Mouse (Mus musculus): ENCODE results near the gene Bckdhb. TPM values are rescaled to one million over a fixed set of nuclear protein-coding genes. Genes with fewer than 3 reads are reported as not detected.
A peak's percentile ranks its signal among the peaks of the same experiment; 100 is the strongest.

The Bckdhb gene
- total RNA-seq (2021): 10 to 100 TPM; 37.8 to 40.6 TPM
- long read RNA-seq, experiment 1, transcript Bckdhb-206 (11 exons, 1,477 nt): major isoform, 29 of 41 reads
- long read RNA-seq, experiment 1, partial matches to known transcripts: 4 of 41 reads
- long read RNA-seq, experiment 1, other reads (novel, unspliced or antisense): 8 of 41 reads
- long read RNA-seq, experiment 2, transcript Bckdhb-206 (11 exons, 1,477 nt): major isoform, 41 of 61 reads
- long read RNA-seq, experiment 2, partial matches to known transcripts: 10 of 61 reads
- long read RNA-seq, experiment 2, other reads (novel, unspliced or antisense): 10 of 61 reads

DNA sequence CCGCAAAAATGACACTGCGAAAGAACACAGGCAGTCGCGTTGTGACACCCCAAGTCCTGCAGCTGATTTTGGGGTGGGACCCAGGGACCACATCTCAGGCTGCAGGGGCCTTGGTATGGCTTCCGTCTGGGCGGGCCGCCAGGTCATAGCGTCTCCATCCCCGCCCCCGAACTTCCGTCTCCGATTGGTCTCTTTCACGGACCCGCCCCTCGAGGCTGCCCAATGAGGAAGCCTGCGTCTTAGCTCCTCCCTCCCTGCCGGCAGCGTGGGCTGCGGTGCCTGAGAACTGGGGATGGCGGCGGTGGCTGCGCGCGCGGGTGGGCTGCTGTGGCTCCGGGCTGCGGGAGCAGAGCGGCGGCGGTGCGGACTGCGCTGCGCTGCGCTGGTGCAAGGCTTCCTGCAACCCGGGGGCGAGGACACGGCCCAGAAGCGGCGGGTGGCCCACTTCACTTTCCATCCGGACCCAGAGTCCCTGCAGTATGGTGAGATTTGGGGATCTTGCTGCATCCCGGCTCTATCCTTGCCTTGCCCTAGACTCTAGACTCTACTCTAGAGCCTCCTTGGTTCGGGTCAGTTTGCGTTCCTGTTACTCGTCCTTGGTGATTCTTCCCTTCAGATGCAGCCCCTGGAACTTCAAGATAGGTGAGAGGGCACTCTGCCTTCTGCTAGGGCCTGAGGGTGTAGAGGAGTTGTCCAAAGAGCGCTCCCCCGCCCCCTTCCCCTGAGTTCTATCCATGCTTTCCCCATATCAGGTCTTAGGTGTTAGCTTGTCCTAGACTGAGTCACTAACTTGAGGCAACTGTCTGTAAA lies at the start of gene Bckdhb:
Gene Bckdhb, plus strand, starts transcription at position 268 of the 810 bp plus-strand sequence.
- TF ChIP-seq CTCF (conservative IDR thresholded peaks at IDR 0.05): no peak
- Histone ChIP-seq H3K4me3 (peak within 1 kb of the TSS; percentile 73), H3K27ac (peak within 1 kb of the TSS; percentile 90)
- DNase-seq (ENCODE audit: low spot score in 2 of 2): peak; percentile 98 to 99

DNA sequence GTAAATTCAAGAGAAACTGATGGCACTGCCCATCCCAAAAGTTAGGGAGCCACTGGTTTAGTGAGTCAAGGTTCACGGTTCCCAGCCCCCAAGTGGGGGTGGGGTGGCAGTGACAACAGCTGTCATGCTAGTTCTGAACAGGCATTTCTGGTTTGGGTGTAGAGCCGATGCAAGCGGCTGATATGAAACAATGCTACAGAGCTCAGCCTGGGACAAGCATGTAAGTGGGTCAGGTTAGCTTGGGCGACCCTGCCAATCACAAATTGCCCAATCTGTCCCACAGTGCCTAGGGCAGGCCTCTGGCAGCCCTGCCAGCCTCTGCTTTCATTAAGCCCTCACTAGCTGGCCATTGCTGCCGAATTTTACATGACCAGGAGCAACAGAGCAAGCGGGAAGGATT lies 42.8 kb upstream of the Bckdhb start:
- Histone ChIP-seq H3K4me3 (no peak overlapping the region), H3K27ac (no peak overlapping the region)
- no peak for DNase-seq (ENCODE audit: low spot score in 2 of 2)
- TF ChIP-seq CTCF (conservative IDR thresholded peaks at IDR 0.05): no peak

DNA sequence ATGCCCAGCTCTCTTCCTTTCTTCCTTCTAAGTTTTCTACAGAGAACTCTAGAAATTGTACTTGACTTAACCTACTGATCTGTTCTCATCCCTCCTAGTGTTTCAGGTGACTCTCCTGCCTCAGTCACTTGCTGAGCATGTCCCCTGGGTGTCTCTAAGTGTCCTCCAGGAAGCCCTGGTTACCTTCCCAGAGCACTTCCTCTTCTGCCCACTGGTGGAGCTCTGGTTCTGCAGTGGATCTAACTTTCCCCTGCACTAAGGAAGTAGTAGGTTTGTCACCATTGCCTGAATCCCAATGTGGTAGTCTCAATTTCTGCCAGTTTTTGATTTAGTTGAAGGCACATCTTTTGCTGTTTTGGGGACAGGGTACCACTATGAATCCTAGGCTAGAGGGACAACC lies 38.8 kb upstream of the Bckdhb start:
- Histone ChIP-seq H3K4me3 (no peak overlapping the region), H3K27ac (no peak overlapping the region)
- DNase-seq (ENCODE audit: low spot score in 2 of 2): no peak
- TF ChIP-seq CTCF (conservative IDR thresholded peaks at IDR 0.05): peak; percentile 34

DNA sequence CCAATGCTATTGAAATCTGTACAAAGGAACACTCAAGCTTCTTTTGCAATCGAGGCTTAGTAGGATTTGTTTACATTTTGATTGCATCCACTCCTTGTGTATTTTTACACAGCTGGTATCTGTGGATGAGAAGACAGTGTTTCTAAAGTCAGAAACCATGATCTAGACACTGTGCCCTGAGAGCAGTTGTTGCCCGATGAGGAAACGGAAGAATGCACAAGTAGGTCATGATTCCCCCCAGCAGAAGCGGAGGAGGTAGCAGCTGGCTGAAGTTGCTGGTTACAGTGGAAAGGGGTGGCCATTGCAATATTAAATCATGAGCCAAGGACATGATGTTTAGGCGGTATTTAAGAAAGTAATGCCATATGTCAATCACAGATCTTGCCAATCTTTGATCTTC lies 36.7 kb upstream of the Bckdhb start:
- no peak for TF ChIP-seq CTCF (conservative IDR thresholded peaks at IDR 0.05)
- H3K4me3 ChIP-seq: no peak overlapping the region
- no peak for DNase-seq (ENCODE audit: low spot score in 2 of 2)
- no peak overlapping the region for H3K27ac ChIP-seq

DNA sequence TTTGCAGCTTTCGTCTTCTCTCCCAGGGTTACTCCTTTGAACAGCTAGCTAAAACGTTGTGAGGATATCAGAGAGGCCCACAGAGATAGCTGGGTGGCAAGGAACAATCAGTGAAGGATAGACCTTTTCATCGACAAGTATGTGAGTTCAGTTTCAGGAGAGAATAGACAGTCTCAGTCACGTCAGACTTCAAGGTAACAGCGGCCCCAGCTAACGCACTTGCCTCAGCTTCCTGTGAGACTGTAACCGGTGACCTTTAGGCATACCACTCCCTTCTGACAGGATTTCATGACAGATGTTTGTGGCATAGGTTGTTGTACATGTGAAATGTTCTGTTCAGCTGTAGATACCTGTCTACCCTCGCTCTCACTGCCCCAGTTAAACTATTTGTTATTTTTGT lies 31.9 kb upstream of the Bckdhb start:
- no peak for TF ChIP-seq CTCF (conservative IDR thresholded peaks at IDR 0.05)
- no peak overlapping the region for H3K27ac ChIP-seq
- DNase-seq (ENCODE audit: low spot score in 2 of 2): no peak
- H3K4me3 ChIP-seq: no peak overlapping the region

DNA sequence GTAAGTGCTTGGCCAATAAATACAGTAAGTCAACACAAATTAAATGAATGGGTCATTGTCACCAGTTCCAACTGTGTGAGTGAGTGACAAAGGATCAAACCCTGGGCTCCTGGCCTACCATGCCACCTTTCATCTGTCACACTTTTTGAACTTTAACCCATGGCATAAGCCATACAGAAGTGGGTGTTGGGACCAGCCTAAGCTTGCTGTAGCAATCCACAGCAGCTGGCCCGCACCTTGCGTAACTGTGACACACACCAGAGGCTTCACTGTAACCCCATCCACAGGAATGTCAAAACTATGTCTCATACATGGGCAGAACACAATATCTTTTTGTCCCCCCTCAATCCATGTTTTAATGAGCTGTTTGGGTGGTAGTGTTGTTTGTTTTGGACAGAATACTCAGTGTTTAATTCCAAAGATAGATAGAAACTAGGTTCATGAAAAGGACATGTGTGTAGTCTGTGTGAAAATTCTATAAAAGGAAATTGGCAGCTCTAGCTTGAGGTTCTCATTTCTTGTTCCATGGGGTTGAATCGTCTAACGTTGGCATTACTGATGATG lies 31.1 kb upstream of the Bckdhb start:
- no peak overlapping the region for H3K4me3 ChIP-seq
- no peak for DNase-seq (ENCODE audit: low spot score in 2 of 2)
- no peak overlapping the region for H3K27ac ChIP-seq
- no peak for TF ChIP-seq CTCF (conservative IDR thresholded peaks at IDR 0.05)

DNA sequence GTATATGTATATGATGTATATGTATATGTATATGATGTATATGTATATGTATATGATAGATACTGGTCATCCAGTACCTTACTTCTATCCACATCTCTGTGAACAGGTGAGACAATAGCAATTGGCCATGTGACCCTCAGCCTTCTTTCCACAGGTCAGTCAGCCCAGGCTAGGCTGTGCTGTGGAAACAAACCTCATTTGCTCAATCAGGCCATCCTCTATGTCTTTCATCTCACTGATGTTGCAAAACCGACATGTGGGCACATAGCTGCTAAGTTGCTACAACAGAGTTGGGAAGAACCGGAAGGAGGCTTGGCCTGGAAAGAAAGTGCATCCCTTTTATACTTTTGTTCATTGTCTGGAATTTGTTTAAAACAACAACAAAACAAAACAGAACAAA lies 22.9 kb upstream of the Bckdhb start:
- Histone ChIP-seq H3K27ac (no peak overlapping the region), H3K4me3 (no peak overlapping the region)
- TF ChIP-seq CTCF (conservative IDR thresholded peaks at IDR 0.05): no peak
- DNase-seq (ENCODE audit: low spot score in 2 of 2): no peak

DNA sequence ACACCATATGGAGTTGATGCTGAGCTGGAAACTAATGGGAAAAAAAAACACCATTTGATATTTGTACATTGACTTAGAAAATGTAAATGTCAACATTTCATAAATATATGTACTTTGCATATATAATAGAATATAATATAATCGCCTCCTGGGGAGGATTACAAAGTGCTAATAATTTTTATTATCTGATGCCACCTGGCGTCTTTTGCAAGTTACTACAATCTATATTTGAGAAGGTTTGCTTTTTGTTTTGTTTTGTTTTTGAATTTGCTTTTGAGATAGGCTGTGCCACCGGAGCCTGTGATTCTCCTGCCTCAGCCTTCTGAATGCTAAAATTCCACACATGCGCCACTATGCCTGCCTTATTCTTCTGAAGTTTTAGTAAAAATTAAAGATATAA lies 19.1 kb upstream of the Bckdhb start:
- H3K4me3 ChIP-seq: no peak overlapping the region
- no peak for DNase-seq (ENCODE audit: low spot score in 2 of 2)
- no peak overlapping the region for H3K27ac ChIP-seq
- TF ChIP-seq CTCF (conservative IDR thresholded peaks at IDR 0.05): peak; percentile 79

DNA sequence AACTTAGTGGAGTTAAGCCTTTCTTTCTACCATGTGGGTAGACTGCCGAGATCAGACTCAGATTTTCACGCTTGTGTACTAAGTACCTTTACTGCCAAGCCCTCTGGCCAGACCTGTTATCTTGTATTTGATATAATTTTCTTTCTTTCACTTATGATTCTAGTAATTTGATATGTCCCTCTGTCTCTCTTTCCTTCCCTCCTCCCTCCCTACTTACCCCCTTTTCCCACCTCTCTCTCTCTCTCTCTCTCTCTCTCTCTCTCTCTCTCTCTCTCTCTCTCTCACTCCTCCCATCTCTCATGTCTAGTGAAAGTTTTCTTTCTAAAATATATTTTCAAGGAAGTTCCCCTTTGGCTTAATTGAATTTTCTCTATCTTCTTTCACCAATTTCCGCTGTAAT lies 17.9 kb upstream of the Bckdhb start:
- DNase-seq (ENCODE audit: low spot score in 2 of 2): no peak
- TF ChIP-seq CTCF (conservative IDR thresholded peaks at IDR 0.05): no peak
- H3K27ac ChIP-seq: no peak overlapping the region
- no peak overlapping the region for H3K4me3 ChIP-seq

DNA sequence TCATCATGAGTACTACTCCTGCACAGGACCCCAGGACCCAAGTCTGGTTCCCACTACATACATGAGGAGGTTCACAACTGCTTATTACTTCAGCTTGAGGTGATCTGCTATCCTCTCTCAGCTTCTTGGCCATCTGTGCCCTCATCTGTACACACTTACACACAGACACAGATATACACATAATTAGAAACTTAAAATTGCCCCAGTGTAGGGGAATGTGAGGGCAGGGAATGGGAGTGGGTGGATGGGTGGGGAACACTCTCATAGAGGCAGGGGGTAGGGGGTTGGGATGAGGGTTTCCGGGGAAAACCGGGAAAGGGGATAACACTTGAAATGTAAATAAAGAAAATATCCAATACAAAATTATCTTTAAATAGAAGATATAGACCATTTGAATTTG lies 15.1 kb upstream of the Bckdhb start:
- no peak overlapping the region for H3K27ac ChIP-seq
- no peak for TF ChIP-seq CTCF (conservative IDR thresholded peaks at IDR 0.05)
- H3K4me3 ChIP-seq: no peak overlapping the region
- DNase-seq (ENCODE audit: low spot score in 2 of 2): no peak

DNA sequence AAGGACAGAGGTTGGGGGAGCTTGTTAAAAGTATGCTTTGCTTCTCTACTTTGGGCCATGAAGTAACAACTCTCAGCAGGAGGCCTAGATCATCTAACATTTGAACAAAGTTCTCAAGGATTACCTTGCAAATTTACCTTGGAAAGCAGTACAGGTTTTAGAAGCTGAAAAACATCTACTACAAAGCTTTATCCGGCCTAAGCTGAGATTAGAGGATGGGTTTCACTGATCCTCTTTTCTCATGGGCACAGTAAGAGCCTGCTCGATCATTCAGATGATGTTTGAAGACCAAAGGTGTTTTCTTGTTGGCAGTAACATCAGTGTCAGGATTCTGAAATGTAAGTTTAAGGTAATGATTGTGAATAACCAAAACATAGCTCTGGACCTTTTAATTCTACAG lies 14.0 kb upstream of the Bckdhb start:
- Histone ChIP-seq H3K27ac (no peak overlapping the region), H3K4me3 (no peak overlapping the region)
- TF ChIP-seq CTCF (conservative IDR thresholded peaks at IDR 0.05): no peak
- DNase-seq (ENCODE audit: low spot score in 2 of 2): no peak

DNA sequence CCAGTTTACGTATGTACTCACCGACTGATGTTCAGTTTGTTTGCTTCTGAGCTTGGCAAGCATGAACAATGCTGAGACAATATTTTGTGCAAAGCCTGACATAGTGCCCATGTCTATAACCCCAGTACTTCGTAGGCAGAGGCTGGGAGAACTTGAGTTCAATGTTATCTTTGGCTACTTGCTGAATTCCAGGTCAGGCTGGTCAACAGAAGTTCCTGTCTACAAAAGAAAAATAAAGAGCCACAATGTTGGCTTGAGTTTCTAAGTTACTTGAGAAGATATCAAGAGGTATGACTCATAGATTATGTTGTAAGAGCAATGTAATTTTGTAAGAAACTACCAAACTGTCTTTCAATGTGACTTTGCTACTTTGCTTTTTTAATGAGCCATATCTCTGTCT lies 2.9 kb upstream of the Bckdhb start:
- no peak for TF ChIP-seq CTCF (conservative IDR thresholded peaks at IDR 0.05)
- no peak overlapping the region for H3K4me3 ChIP-seq
- H3K27ac ChIP-seq: no peak overlapping the region
- no peak for DNase-seq (ENCODE audit: low spot score in 2 of 2)

DNA sequence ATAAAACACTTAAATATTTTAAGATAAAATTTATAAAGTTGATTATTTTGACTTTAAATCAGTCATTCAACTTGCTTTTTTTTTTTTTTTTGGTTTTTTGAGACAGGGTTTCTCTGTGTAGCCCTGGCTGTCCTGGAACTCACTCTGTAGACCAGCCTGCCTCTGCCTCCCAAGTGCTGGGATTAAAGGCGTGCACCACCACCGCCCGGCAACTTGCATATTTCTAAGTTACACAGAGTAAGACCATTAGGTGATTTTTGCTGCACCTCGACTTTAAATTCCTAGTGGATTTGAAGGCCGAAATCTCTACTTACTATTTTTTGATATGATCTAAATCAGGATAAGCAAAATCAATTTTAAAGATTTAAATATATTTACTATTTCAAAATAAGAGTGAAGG lies 589 bp upstream of the Bckdhb start:
- H3K4me3 ChIP-seq: peak overlapping the region; percentile 73
- peak overlapping the region; percentile 90 for H3K27ac ChIP-seq
- no peak for DNase-seq (ENCODE audit: low spot score in 2 of 2)
- TF ChIP-seq CTCF (conservative IDR thresholded peaks at IDR 0.05): no peak
